Mouse (Mus musculus) left cerebral cortex, adult 2 months (tissue): ENCODE measurements around the gene Cxcl16. TPM values are rescaled to one million over a fixed set of nuclear protein-coding genes. Genes with fewer than 3 reads are reported as not detected.
A peak's percentile ranks its signal among the peaks of the same experiment; 100 is the strongest.

Experiments used
- DNase-seq, 2 experiments: peaks; one replicate each; pipeline ENCODE4 v3.0.0; 2021 to 2022; ENCODE audit warnings: low spot score in 2 of 2, mixed read lengths in 1 of 2; ENCODE audit errors: extremely low spot score in 1 of 2
- H3K27ac ChIP-seq: fragments of 200-600 bp; 2 replicates; pipeline ENCODE4 v1.8.1; 2022
- H3K4me3 ChIP-seq: fragments of 200-600 bp; 2 replicates; pipeline ENCODE4 v1.8.1; 2022
- CTCF ChIP-seq: fragments of 200-600 bp; IDR thresholded peaks from 2 replicates; pipeline ENCODE4 v1.8.1; 2022; ENCODE audit warnings: antibody characterized with exemption, mild to moderate bottlenecking, moderate library complexity
- intact Hi-C: fragments of 180-260 bp; cut with DNase I; formaldehyde crosslinking; loops from one replicate; pipeline ENCODE4 v1.15.1; 2025
- total RNA-seq, 2 experiments: library from RNA; stranded (reverse); gene quantifications; 2 replicates each; pipeline ENCODE4 v1.2.3; 2021

The Cxcl16 gene
- total RNA-seq, 2 experiments from 2014 or later = 1.2 to 1.4 TPM

GRCm38 (mm10) chr11:70451797-70452498 lies 7.8 kb downstream of the Cxcl16 start, which contains the start of gene Med11:
TSS of gene Med11 (plus strand) at chr11:70451919.
- peak; percentile 86 for TF ChIP-seq CTCF
- Histone ChIP-seq H3K4me3 (peak within 1 kb of the TSS; percentile 83), H3K27ac (peak within 1 kb of the TSS; percentile 99)
- DNase-seq = peak; percentile 92
- intact Hi-C loops = loop anchor here (1.0 to 2.0 kb wide), 3 partner anchors 19 to 195 kb away; partner anchors contain the start of genes Rnf167 and Slc25a11

GRCm38 (mm10) chr11:70450926-70451325 lies 8.9 kb downstream of the Cxcl16 start:
- no peak for TF ChIP-seq CTCF
- Histone ChIP-seq H3K4me3 (no peak overlapping the region), H3K27ac (no peak overlapping the region)
- intact Hi-C loops = loop anchor here (1.0 kb wide), 1 partner anchor 18 kb away; no protein-coding TSS in a partner anchor
- no peak for DNase-seq

GRCm38 (mm10) chr11:70447373-70447772 lies 12.4 kb downstream of the Cxcl16 start:
- TF ChIP-seq CTCF = no peak
- H3K4me3 ChIP-seq = no peak overlapping the region
- no peak for DNase-seq
- intact Hi-C loops = no loop called here
- no peak overlapping the region for H3K27ac ChIP-seq

GRCm38 (mm10) chr11:70446756-70447155 lies 13.0 kb downstream of the Cxcl16 start:
- TF ChIP-seq CTCF = peak; percentile 8
- DNase-seq = no peak
- Histone ChIP-seq H3K4me3 (no peak overlapping the region), H3K27ac (no peak overlapping the region)
- intact Hi-C loops = no loop called here

DNA sequence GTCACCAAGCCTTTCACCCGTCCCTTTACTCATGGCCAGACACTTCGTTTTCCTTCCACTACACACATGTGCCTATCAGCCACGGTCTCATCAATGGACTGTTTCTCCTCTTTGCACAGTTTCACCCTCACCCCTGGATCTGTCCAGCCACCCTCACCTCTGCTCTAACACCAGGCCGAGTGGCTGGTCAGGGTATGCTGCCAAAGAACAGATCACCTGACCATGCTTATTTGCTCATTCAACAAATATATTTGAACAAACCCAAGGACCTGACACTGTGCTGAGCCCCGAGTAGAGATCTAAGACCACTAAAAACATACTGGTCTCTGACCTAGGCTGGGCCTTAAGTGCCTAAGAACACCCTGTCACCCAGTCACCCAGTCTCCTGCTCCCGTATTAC lies 15.1 kb downstream of the Cxcl16 start:
- DNase-seq = no peak
- Histone ChIP-seq H3K4me3 (no peak overlapping the region), H3K27ac (no peak overlapping the region)
- no peak for TF ChIP-seq CTCF
- intact Hi-C loops = no loop called here

GRCm38 (mm10) chr11:70443964-70444363 lies 15.8 kb downstream of the Cxcl16 start:
- no peak overlapping the region for H3K27ac ChIP-seq
- intact Hi-C loops = no loop called here
- TF ChIP-seq CTCF = no peak
- H3K4me3 ChIP-seq = no peak overlapping the region
- DNase-seq = no peak

DNA sequence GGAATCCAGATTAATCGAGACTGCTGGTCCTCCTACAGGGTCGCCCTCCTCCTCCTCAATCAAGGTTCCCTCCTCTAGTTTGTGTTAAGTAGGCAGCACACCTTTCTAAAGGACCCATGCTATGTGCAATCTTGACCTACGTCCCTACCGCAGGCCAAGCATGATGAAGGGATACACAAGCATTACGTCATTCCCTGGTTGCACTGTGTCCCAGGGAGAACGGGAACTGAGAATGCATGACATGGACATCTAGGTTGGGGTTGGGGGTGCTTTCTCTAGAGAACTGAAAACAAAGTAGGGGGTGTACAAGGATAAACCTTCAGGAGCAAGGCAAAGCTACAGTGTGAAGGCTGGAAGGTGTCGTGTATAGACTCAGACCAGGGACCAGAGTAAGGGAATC lies 17.9 kb downstream of the Cxcl16 start:
- no peak for TF ChIP-seq CTCF
- no peak for DNase-seq
- intact Hi-C loops = no loop called here
- Histone ChIP-seq H3K4me3 (no peak overlapping the region), H3K27ac (no peak overlapping the region)

DNA sequence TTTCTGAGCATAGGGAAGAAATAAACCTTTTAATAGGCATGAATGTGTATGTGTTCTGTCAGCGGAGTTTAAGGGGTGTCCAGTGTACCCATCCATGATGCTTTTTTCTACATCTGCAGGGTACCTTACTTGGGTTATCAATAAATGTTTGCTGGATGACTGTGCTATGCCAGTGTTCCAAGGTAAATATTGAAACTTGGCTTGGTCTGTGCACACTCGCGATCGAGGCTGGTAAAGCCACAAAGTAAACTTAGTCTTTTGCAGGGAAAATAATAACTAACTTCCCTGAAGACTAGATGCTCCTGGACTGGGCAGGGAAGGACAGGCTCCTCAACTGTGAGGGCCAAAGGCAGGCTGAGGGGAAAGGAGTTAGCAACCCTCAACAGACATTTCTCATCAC lies 19.1 kb downstream of the Cxcl16 start:
- TF ChIP-seq CTCF = no peak

DNA sequence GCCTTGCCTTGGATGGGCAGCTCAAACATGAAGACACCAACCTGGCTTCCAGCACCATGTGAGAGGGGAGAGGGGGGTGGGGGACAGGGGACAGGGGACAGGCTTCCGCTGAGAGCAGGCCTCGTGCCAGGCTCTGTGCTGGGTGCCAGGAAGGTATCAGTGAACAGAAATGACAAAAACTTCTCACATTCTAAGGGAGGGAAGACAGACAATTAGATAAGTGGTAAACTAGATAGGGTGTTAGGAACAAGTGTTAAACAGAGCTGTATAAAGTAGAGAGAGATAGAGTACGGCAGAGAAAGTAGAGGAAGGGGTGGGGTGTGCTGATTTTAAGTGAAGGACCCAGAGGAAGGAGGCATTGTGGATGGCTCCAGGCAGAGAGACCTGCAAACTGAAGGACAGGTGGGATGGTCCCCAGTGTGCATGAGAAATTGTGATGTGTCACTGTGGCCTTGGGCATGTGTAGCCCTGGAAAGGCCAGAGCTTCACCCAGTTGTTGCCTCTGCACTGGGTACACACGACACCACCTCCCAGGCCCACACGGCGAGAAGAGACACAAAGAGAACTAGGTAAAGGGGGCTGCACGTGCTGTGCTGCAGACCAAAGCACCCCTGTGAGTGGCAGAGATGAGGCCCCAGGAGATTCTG lies 20.9 kb downstream of the Cxcl16 start:
- intact Hi-C loops = no loop called here
- no peak overlapping the region for H3K4me3 ChIP-seq
- H3K27ac ChIP-seq = no peak overlapping the region
- no peak for TF ChIP-seq CTCF
- DNase-seq = no peak

More for the DNA sequence above, 19.1 kb downstream of the Cxcl16 start:
- intact Hi-C loops = no loop called here
- H3K4me3 ChIP-seq = no peak overlapping the region
- DNase-seq = no peak
- H3K27ac ChIP-seq = no peak overlapping the region

DNA sequence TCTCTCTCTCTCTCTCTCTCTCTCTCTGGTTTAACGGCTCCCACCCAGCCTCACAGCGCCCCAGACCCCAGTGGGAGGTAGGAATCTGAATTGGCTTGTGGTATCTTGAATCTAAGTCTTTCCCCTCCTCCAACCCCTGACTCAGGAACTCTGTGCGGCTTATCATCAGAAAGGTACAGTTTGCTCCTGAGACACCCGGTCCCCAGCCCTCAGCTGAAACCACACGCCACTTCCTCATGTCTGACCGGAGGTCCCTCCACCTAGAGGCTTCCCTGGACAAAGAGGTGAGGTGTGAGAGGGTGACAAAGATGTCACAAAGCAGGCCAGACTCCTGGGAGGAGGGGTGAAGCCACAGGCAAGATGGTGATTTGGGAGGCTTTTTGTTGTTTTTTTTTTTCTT lies 22.4 kb downstream of the Cxcl16 start:
- H3K4me3 ChIP-seq = no peak overlapping the region
- H3K27ac ChIP-seq = no peak overlapping the region
- TF ChIP-seq CTCF = no peak
- intact Hi-C loops = no loop called here
- no peak for DNase-seq

DNA sequence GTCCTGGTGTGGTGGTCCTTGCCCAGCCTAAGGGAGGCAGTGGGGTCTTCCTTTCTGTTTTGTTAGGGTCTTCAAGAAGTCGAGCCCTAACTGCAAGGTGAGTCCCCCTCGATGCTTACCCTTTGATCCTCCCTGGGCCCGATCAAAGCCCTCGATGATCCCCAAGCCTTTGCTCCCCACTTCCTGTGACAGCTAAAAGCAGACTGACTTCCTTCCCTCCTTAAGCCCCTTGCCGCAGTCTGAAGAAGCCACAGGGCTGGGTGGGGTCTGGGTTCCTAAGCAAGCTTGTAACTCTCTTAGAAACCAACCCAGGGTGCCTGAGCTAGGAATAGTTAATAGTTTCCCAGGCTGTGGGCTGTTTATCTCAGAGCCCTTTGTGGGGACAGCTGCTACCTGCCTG lies 24.3 kb downstream of the Cxcl16 start:
- no peak for TF ChIP-seq CTCF
- H3K4me3 ChIP-seq = no peak overlapping the region
- intact Hi-C loops = no loop called here
- H3K27ac ChIP-seq = no peak overlapping the region
- DNase-seq = no peak

DNA sequence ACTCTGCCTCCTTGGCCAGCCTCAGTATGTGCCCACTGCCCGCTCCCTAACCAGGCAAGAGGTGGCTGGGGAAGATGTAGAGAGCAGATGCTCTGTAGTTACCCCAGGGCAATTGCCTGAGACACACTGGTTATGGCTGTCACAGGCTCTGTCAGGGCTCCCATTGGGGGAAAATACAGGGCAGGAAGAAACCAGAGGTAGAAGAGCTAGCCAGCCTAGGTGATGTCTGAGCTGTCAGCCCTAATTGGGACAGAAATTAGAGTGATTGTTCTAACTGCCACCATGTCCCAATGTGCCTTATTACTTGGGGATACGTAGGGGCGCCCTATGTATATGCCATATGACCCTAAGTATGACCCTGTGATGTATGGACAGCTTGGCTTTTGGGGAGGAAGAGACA lies 25.8 kb downstream of the Cxcl16 start:
- Histone ChIP-seq H3K27ac (no peak overlapping the region), H3K4me3 (no peak overlapping the region; the same call in 1 of the 2 replicates)
- DNase-seq = no peak
- intact Hi-C loops = loop anchor here (1.0 to 5.0 kb wide), 4 partner anchors 17 to 323 kb away; partner anchors contain the start of genes Med11, Pelp1 and Tm4sf5
- no peak for TF ChIP-seq CTCF
